Mouse (Mus musculus): ENCODE data around the gene Tnks2. TPM values are rescaled to one million over a fixed set of nuclear protein-coding genes. Genes with fewer than 3 reads are reported as not detected.

Tnks2 gene
- polyA plus RNA-seq, 1 experiment from 2014 or later = 69.1 TPM

DNA sequence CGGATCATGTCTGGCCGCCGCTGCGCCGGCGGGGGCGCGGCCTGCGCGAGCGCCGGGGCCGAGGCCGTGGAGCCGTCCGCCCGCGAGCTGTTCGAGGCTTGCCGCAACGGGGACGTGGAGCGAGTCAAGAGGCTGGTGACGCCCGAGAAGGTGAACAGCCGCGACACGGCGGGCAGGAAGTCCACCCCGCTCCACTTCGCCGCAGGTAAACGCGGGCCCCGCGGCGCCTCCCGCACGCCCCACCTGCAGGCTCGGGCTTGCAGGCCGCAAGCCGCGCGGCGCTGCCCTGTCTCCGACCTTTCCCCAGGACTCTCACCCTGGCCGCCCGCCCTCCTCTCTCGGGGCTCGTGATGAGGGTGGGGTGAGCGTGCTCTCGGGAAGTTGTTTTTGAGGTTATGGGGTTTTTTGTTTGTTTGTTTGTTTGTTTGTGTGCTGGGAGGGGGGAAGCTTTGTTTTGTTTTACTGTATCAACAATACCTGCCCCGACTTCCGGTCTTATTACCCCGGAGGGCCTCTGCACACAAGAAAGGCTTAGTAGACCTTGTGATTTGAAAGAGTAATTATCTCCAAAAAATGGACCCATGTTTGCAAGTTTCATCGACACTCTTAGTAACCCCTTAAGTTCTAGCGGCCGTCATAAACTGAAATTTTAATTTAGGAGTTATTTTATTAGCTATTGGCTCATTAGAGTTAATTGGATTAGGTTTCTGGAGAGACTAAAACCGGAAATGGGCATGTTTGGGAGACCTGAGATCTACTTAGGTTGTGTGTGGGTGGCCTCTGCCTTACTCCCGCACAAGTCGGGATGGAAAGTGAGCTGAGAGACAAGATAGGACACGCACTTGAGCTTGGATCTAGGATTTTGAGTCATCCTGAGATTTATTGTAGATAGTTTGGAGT, 750 bp downstream of the Tnks2 start:
- Histone ChIP-seq H3K9me3 (ENCODE audit: control insufficient read depth, low read depth, low read length) (no peaks in the 10 kb centered on the region), H3K36me3 (ENCODE audit: control insufficient read depth, insufficient read depth, low read length) (peaks cover 5% of the 10 kb centered on the region), H3K27ac (ENCODE audit: low read length) (peak overlapping the region; percentile 99), H3K4me1 (ENCODE audit: control insufficient read depth, insufficient read depth, low read length) (peaks cover 5% of the 10 kb centered on the region), H3K4me3 (ENCODE audit: low read depth, low read length) (peak overlapping the region; percentile 57), H3K9ac (replicated peaks; ENCODE audit: low read depth, low read length) (peak overlapping the region; percentile 100), H3K27me3 (ENCODE audit: control insufficient read depth, insufficient read depth, low read length) (no peaks in the 10 kb centered on the region), H3K4me2 (replicated peaks; ENCODE audit: low read depth, low read length) (peak overlapping the region; percentile 85)
- under 1% methylated on average over 57 of the region's 62 CpGs for WGBS
- ATAC-seq (ENCODE audit: insufficient number of reproducible peaks, insufficient read depth, low FRiP score, low read depth) = peak; percentile 14

DNA sequence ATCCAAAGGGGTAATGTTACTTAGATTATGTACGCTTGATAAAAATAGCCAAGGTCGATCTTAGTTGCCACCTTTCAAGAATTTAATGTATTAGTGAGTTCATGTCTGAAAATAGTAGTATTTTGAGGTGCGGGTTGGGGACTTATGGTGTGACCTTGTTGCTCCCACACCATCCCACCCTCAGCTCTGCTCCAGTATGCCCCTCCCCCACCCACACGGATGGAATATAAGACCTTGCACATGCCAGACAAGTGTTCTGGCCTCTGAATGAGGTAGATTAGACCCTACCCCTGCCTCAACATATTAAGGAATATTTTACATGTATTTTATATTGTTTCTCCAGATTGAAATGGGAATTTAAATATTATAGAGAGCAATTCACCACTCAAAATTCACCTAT, 2.0 kb downstream of the Tnks2 start:
- peak overlapping the region; percentile 57 for H3K4me3 ChIP-seq (ENCODE audit: low read depth, low read length)
- WGBS = 34% methylated on average over 4 of the region's 4 CpGs
- H3K9ac ChIP-seq (replicated peaks; ENCODE audit: low read depth, low read length) = peak overlapping the region; percentile 18; the same call in 1 of the 2 replicates

DNA sequence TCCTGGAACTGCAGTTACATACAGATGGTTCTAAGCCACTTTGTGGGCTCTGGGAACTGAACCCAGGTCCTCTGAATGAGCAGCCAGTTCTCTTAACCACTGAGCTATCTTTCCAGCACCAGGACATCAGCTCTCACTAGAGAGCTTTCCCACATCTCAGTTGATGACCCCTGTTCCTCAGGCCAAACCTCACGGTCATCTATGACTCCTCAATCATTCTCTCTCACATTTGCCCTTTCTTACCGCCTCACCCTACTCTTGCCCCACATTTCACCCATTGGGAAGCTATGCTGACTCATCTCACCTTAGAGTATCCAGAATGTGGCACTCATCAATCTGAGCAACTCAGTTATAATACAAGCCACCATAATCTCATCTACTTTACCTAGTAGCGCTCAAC, 6.3 kb downstream of the Tnks2 start:
- no peak overlapping the region for H3K4me2 ChIP-seq (replicated peaks; ENCODE audit: low read depth, low read length)
- no peak overlapping the region for H3K9ac ChIP-seq (replicated peaks; ENCODE audit: low read depth, low read length)
- H3K4me3 ChIP-seq (ENCODE audit: low read depth, low read length) = no peak overlapping the region
- H3K36me3 ChIP-seq (ENCODE audit: control insufficient read depth, insufficient read depth, low read length) = peaks cover 11% of the 10 kb centered on the region
- H3K9me3 ChIP-seq (ENCODE audit: control insufficient read depth, low read depth, low read length) = no peaks in the 10 kb centered on the region
- peaks cover 5% of the 10 kb centered on the region for H3K4me1 ChIP-seq (ENCODE audit: control insufficient read depth, insufficient read depth, low read length)
- 92% methylated on average over 3 of the region's 3 CpGs for WGBS
- no peaks in the 10 kb centered on the region for H3K27me3 ChIP-seq (ENCODE audit: control insufficient read depth, insufficient read depth, low read length)
- no peak overlapping the region for H3K27ac ChIP-seq (ENCODE audit: low read length)
- no peak for ATAC-seq (ENCODE audit: insufficient number of reproducible peaks, insufficient read depth, low FRiP score, low read depth)

More for the DNA sequence above, 2.0 kb downstream of the Tnks2 start:
- H3K4me1 ChIP-seq (ENCODE audit: control insufficient read depth, insufficient read depth, low read length) = peaks cover 5% of the 10 kb centered on the region
- no peaks in the 10 kb centered on the region for H3K27me3 ChIP-seq (ENCODE audit: control insufficient read depth, insufficient read depth, low read length)
- no peaks in the 10 kb centered on the region for H3K9me3 ChIP-seq (ENCODE audit: control insufficient read depth, low read depth, low read length)
- H3K4me2 ChIP-seq (replicated peaks; ENCODE audit: low read depth, low read length) = peak overlapping the region; percentile 85
- H3K27ac ChIP-seq (ENCODE audit: low read length) = no peak overlapping the region
- peaks cover 5% of the 10 kb centered on the region for H3K36me3 ChIP-seq (ENCODE audit: control insufficient read depth, insufficient read depth, low read length)
- no peak for ATAC-seq (ENCODE audit: insufficient number of reproducible peaks, insufficient read depth, low FRiP score, low read depth)

DNA sequence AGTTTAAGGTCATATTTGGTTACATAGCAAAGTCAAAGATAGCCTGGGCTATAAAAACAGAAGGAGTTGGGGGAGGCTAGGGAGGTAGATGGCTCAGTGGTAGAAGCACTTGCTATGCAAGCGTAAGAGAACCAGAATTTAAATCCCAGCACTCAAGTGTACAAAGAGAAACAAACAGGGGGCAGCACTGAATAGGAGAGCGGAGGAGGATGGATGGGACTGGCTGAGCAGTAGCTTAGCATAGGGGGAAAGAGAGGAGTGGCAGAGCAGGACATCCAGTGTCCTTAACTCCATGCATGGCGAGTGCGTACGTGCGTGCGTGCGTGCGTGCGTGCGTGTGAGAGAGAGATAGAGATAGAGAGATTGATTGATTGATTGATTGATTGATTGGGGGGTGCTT, 9.8 kb downstream of the Tnks2 start:
- no peak for ATAC-seq (ENCODE audit: insufficient number of reproducible peaks, insufficient read depth, low FRiP score, low read depth)
- H3K36me3 ChIP-seq (ENCODE audit: control insufficient read depth, insufficient read depth, low read length) = peaks cover 27% of the 10 kb centered on the region

DNA sequence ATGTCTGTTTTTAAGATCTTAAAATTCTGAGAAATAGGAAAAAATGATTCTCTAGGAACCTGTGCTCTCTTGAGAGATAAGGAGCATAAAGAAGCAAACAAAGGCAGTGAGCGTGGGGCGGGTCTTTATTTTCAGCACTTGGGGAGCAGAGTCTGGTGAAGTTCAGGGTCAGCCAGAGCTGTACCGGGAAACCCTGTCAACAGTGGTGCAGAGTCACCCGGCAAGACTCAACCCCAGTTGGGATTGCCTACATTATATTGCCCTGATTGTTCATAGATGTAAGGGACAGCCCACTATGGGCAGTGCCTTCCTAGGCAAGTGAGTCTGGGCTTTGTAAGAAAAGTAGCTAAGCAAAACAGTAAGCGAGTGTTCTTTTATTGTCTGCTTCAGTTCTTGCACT, 11.9 kb downstream of the Tnks2 start:
- Histone ChIP-seq H3K27ac (ENCODE audit: low read length) (no peak overlapping the region), H3K36me3 (ENCODE audit: control insufficient read depth, insufficient read depth, low read length) (peaks cover 38% of the 10 kb centered on the region), H3K9me3 (ENCODE audit: control insufficient read depth, low read depth, low read length) (no peaks in the 10 kb centered on the region), H3K27me3 (ENCODE audit: control insufficient read depth, insufficient read depth, low read length) (no peaks in the 10 kb centered on the region), H3K4me3 (ENCODE audit: low read depth, low read length) (no peak overlapping the region), H3K4me2 (replicated peaks; ENCODE audit: low read depth, low read length) (no peak overlapping the region), H3K4me1 (ENCODE audit: control insufficient read depth, insufficient read depth, low read length) (no peaks in the 10 kb centered on the region), H3K9ac (replicated peaks; ENCODE audit: low read depth, low read length) (no peak overlapping the region)
- ATAC-seq (ENCODE audit: insufficient number of reproducible peaks, insufficient read depth, low FRiP score, low read depth) = no peak
- 82% methylated on average over 5 of the region's 5 CpGs for WGBS

More for the DNA sequence above, 9.8 kb downstream of the Tnks2 start:
- Histone ChIP-seq H3K27ac (ENCODE audit: low read length) (0 out of 2 replicates have a peak overlapping the region, but pooled peaks have one; percentile 15), H3K9ac (replicated peaks; ENCODE audit: low read depth, low read length) (no peak overlapping the region), H3K4me2 (replicated peaks; ENCODE audit: low read depth, low read length) (no peak overlapping the region), H3K4me3 (ENCODE audit: low read depth, low read length) (no peak overlapping the region), H3K27me3 (ENCODE audit: control insufficient read depth, insufficient read depth, low read length) (no peaks in the 10 kb centered on the region), H3K9me3 (ENCODE audit: control insufficient read depth, low read depth, low read length) (no peaks in the 10 kb centered on the region), H3K4me1 (ENCODE audit: control insufficient read depth, insufficient read depth, low read length) (no peaks in the 10 kb centered on the region)
- WGBS = 93% methylated on average over 11 of the region's 11 CpGs

DNA sequence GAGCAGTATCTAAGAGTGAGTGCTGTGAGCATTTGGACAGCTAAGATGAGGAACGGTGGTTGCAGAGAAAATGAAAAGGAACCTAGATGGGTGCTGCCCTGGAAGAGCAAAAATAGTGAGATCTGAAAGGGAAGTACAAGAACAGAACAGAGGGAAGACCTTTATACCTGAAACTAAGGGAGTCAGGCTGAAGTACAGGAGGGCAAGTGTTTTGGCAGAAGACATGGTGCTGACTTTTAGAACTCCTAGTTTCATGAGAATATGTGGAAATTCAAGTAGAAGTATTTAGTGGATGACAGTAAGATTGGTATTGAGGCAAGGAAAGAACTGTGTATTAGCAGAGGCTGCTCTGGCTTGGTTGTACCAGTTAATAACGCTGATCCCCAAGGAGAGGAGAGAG, 19.8 kb downstream of the Tnks2 start:
- no peak overlapping the region for H3K9ac ChIP-seq (replicated peaks; ENCODE audit: low read depth, low read length)
- no peaks in the 10 kb centered on the region for H3K27me3 ChIP-seq (ENCODE audit: control insufficient read depth, insufficient read depth, low read length)
- 90% methylated on average over 2 of the region's 2 CpGs for WGBS
- H3K4me2 ChIP-seq (replicated peaks; ENCODE audit: low read depth, low read length) = no peak overlapping the region
- no peaks in the 10 kb centered on the region for H3K4me1 ChIP-seq (ENCODE audit: control insufficient read depth, insufficient read depth, low read length)
- no peak overlapping the region for H3K27ac ChIP-seq (ENCODE audit: low read length)
- no peak for ATAC-seq (ENCODE audit: insufficient number of reproducible peaks, insufficient read depth, low FRiP score, low read depth)
- no peak overlapping the region for H3K4me3 ChIP-seq (ENCODE audit: low read depth, low read length)
- peaks cover 63% of the 10 kb centered on the region for H3K36me3 ChIP-seq (ENCODE audit: control insufficient read depth, insufficient read depth, low read length)
- no peaks in the 10 kb centered on the region for H3K9me3 ChIP-seq (ENCODE audit: control insufficient read depth, low read depth, low read length)

DNA sequence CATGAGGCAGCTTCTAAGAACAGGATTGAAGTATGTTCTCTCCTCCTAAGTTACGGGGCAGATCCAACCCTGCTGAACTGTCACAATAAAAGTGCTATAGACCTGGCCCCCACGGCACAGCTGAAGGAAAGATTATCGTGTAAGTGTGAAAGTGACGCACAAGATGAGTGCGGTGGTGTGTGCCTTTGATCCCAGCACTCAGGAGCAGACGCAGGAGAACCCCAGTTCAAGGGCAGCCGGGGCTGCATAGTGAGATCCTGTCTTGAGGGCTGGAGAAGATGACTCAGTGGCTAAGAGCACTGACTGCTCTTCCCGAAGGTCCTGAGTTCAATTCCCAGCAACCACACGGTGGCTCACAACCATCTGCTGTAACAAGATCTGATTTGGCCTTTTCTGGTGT, 23.8 kb downstream of the Tnks2 start:
- H3K27me3 ChIP-seq (ENCODE audit: control insufficient read depth, insufficient read depth, low read length) = no peaks in the 10 kb centered on the region
- no peak overlapping the region for H3K4me2 ChIP-seq (replicated peaks; ENCODE audit: low read depth, low read length)
- H3K4me3 ChIP-seq (ENCODE audit: low read depth, low read length) = no peak overlapping the region
- WGBS = 89% methylated on average over 9 of the region's 9 CpGs
- ATAC-seq (ENCODE audit: insufficient number of reproducible peaks, insufficient read depth, low FRiP score, low read depth) = no peak
- H3K9me3 ChIP-seq (ENCODE audit: control insufficient read depth, low read depth, low read length) = no peaks in the 10 kb centered on the region
- H3K9ac ChIP-seq (replicated peaks; ENCODE audit: low read depth, low read length) = no peak overlapping the region
- no peaks in the 10 kb centered on the region for H3K4me1 ChIP-seq (ENCODE audit: control insufficient read depth, insufficient read depth, low read length)
- H3K27ac ChIP-seq (ENCODE audit: low read length) = no peak overlapping the region
- peaks cover 71% of the 10 kb centered on the region for H3K36me3 ChIP-seq (ENCODE audit: control insufficient read depth, insufficient read depth, low read length)

DNA sequence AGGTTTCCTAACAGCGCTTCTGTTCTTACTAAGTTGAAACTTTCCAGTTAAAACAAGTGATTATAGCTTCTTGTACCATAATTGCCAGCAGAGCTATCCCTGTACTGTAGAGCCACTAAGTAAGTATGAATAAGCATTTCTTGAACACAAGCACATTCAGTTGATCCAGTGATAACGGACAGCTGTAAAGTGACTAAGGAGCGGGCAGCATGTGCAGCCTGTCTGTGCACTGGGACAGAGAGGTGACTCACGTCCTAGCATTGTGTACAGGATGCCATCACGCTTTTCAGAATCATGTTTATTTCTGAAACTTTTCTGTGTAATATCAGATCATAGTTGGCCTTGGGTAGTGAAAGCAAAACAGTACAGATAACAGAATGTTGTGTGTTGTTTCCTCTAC, 26.4 kb downstream of the Tnks2 start:
- peaks cover 59% of the 10 kb centered on the region for H3K36me3 ChIP-seq (ENCODE audit: control insufficient read depth, insufficient read depth, low read length)
- H3K4me2 ChIP-seq (replicated peaks; ENCODE audit: low read depth, low read length) = no peak overlapping the region
- H3K9me3 ChIP-seq (ENCODE audit: control insufficient read depth, low read depth, low read length) = no peaks in the 10 kb centered on the region
- no peak for ATAC-seq (ENCODE audit: insufficient number of reproducible peaks, insufficient read depth, low FRiP score, low read depth)
- 89% methylated on average over 5 of the region's 5 CpGs for WGBS
- no peaks in the 10 kb centered on the region for H3K4me1 ChIP-seq (ENCODE audit: control insufficient read depth, insufficient read depth, low read length)
- H3K4me3 ChIP-seq (ENCODE audit: low read depth, low read length) = no peak overlapping the region
- no peaks in the 10 kb centered on the region for H3K27me3 ChIP-seq (ENCODE audit: control insufficient read depth, insufficient read depth, low read length)
- no peak overlapping the region for H3K27ac ChIP-seq (ENCODE audit: low read length)
- H3K9ac ChIP-seq (replicated peaks; ENCODE audit: low read depth, low read length) = no peak overlapping the region

Data from stomach, embryonic 14.5 days (tissue).